ENCODE assay signal across 8 mouse cellular contexts in genomic region chr11:103101866-103102501, GRCm38 (mm10). TPM values are rescaled to one million over a fixed set of nuclear protein-coding genes. Genes with fewer than 3 reads are reported as not detected.
DNase-seq lines count a peak whose midpoint lies in the region; ATAC-seq and TF ChIP-seq lines count a peak whose summit lies in the region.

No protein-coding gene starts in this region.

- no peak for TF ChIP-seq CTCF in CH12.LX (conservative IDR thresholded peaks at IDR 0.05 in 1 of 2, IDR thresholded peaks at IDR 0.05 in 1 of 2; ENCODE audit: low read depth in 2 of 2, low read length in 2 of 2)
- no peak for TF ChIP-seq CTCF in heart, adult 2 months (IDR thresholded peaks at IDR 0.05)
- TF ChIP-seq CTCF in midbrain, postnatal 0 days (IDR thresholded peaks at IDR 0.05), result no peak

- TF ChIP-seq RAD21 in CH12.LX (IDR thresholded peaks at IDR 0.05; ENCODE audit: low read depth, low read length), result no peak; the same call in 1 of the 2 replicates

- in situ Hi-C loops in CH12.LX (cut with MboI; ENCODE audit: low pct_ligation_motif_present, low pct_unique_long_range_greater_than_20kb, low sequenced_read_pairs), result loop anchor here (5.0 kb wide), 2 partner anchors 55 to 225 kb away; no protein-coding TSS in a partner anchor

- H3K9ac ChIP-seq in CH12.LX (ENCODE audit: insufficient read depth, low read depth), result peak overlapping the region; percentile 82
- H3K9ac ChIP-seq in embryonic facial prominence, embryonic 12.5 days, result peak overlapping the region; percentile 61; the same call in 1 of the 2 replicates
- peak overlapping the region; percentile 89 for H3K9ac ChIP-seq in heart, adult 2 months (ENCODE audit: low read depth, low read length)
- peak overlapping the region; percentile 59 for H3K9ac ChIP-seq in midbrain, postnatal 0 days (replicated peaks; ENCODE audit: low read length, poor library complexity, severe bottlenecking)

- WGBS in embryonic facial prominence, embryonic 12.5 days, result 3% methylated on average over 30 of the region's 30 CpGs
- 1% methylated on average over 30 of the region's 30 CpGs for WGBS in heart, adult 2 months
- WGBS in midbrain, postnatal 0 days, result 2% methylated on average over 30 of the region's 30 CpGs

- peaks cover 28% of the 10 kb centered on the region for H3K79me2 ChIP-seq in CH12.LX (replicated peaks; ENCODE audit: control insufficient read depth, extremely low read depth, insufficient read depth, poor library complexity, severe bottlenecking)
- no peaks in the 10 kb centered on the region for H3K79me2 ChIP-seq in heart, adult 2 months (replicated peaks; ENCODE audit: control insufficient read depth, insufficient read depth, low read length)

- peak; percentile 58 for TF ChIP-seq POLR2A in CH12.LX (IDR thresholded peaks at IDR 0.05; ENCODE audit: low read depth, low read length)
- TF ChIP-seq POLR2A in heart, adult 2 months (IDR thresholded peaks at IDR 0.05; ENCODE audit: insufficient read depth, low read depth, low read length), result no peak

- no peaks in the 10 kb centered on the region for H3K9me3 ChIP-seq in CH12.LX (replicated peaks; ENCODE audit: low read length)
- no peaks in the 10 kb centered on the region for H3K9me3 ChIP-seq in embryonic facial prominence, embryonic 12.5 days
- no peaks in the 10 kb centered on the region for H3K9me3 ChIP-seq in midbrain, postnatal 0 days (ENCODE audit: low read length)

- intact Hi-C loops in heart, adult 2 months (cut with DNase I), result no loop called here

- peaks cover 20 to 50% of the 10 kb centered on the region in 2 experiments for H3K36me3 ChIP-seq in CH12.LX (replicated peaks in 1 of 2; ENCODE audit: control insufficient read depth in 1 of 2, insufficient read depth in 1 of 2, low read length in 1 of 2)
- no peaks in the 10 kb centered on the region for H3K36me3 ChIP-seq in embryonic facial prominence, embryonic 12.5 days
- H3K36me3 ChIP-seq in heart, adult 2 months (ENCODE audit: control insufficient read depth, insufficient read depth, low read length), result no peaks in the 10 kb centered on the region
- no peaks in the 10 kb centered on the region for H3K36me3 ChIP-seq in midbrain, postnatal 0 days (ENCODE audit: insufficient read depth, low read length)

- no peak for ATAC-seq in embryonic facial prominence, embryonic 12.5 days (ENCODE audit: insufficient number of reproducible peaks, insufficient read depth, low FRiP score, low TSS enrichment)
- ATAC-seq in midbrain, postnatal 0 days (ENCODE audit: low FRiP score), result peak; percentile 50; the same call in 1 of the 2 replicates

- peak; percentile 87 for DNase-seq in CH12.LX (ENCODE audit: extremely low read depth)
- DNase-seq in adrenal gland, postnatal 10 days, result peak; percentile 81
- DNase-seq in heart, adult 2 months, result peak; percentile 86 to 88
- peak; percentile 72 to 86 for DNase-seq in kidney, adult 8-10 months
- DNase-seq in liver, result peak; percentile 71
- DNase-seq in midbrain, postnatal 0 days (ENCODE audit: low spot score), result peak; percentile 66
- DNase-seq in testis, postnatal 10 days (ENCODE audit: low spot score), result peak; percentile 86

- peak overlapping the region; percentile 32 for H3K4me2 ChIP-seq in CH12.LX (ENCODE audit: insufficient read depth, low read depth, poor library complexity, severe bottlenecking)
- H3K4me2 ChIP-seq in embryonic facial prominence, embryonic 12.5 days (replicated peaks), result peak overlapping the region; percentile 82
- peak overlapping the region; percentile 82 for H3K4me2 ChIP-seq in midbrain, postnatal 0 days (ENCODE audit: low read depth, low read length, poor library complexity, severe bottlenecking)

- H3K27me3 ChIP-seq in CH12.LX (replicated peaks), result peaks cover 6% of the 10 kb centered on the region
- H3K27me3 ChIP-seq in embryonic facial prominence, embryonic 12.5 days, result peaks cover 51% of the 10 kb centered on the region
- H3K27me3 ChIP-seq in heart, adult 2 months (ENCODE audit: control insufficient read depth, insufficient read depth, low read length), result no peaks in the 10 kb centered on the region
- peaks cover 19% of the 10 kb centered on the region for H3K27me3 ChIP-seq in midbrain, postnatal 0 days (ENCODE audit: insufficient read depth, low read length)

- peak overlapping the region; percentile 51 for H3K27ac ChIP-seq in CH12.LX (ENCODE audit: insufficient read depth, low read depth)
- H3K27ac ChIP-seq in embryonic facial prominence, embryonic 12.5 days, result no peak overlapping the region
- H3K27ac ChIP-seq in heart, adult 2 months, result peak overlapping the region; percentile 88
- H3K27ac ChIP-seq in midbrain, postnatal 0 days (ENCODE audit: low read depth, low read length), result no peak overlapping the region

- H3K4me1 ChIP-seq in CH12.LX (ENCODE audit: control insufficient read depth in 1 of 2, insufficient read depth in 2 of 2), result peaks cover 35 to 76% of the 10 kb centered on the region in 2 experiments
- peaks cover 32% of the 10 kb centered on the region; the same call in 1 of the 2 replicates for H3K4me1 ChIP-seq in embryonic facial prominence, embryonic 12.5 days
- peaks cover 17% of the 10 kb centered on the region for H3K4me1 ChIP-seq in heart, adult 2 months (ENCODE audit: control insufficient read depth, insufficient read depth, low read length)
- H3K4me1 ChIP-seq in midbrain, postnatal 0 days (ENCODE audit: insufficient read depth, low read length), result no peaks in the 10 kb centered on the region

- no peak for TF ChIP-seq EP300 in CH12.LX (IDR thresholded peaks at IDR 0.05; ENCODE audit: low read length)
- 0 out of 2 replicates have a peak, but pooled peaks have one; percentile 51 for TF ChIP-seq EP300 in heart, adult 2 months (IDR thresholded peaks at IDR 0.05; ENCODE audit: insufficient read depth, low read depth, low read length)

- dilution Hi-C loops in CH12.LX (cut with MboI; ENCODE audit: extremely low pct_ligation_motif_present, extremely low pct_unique_long_range_greater_than_20kb, low sequenced_read_pairs), result no loop called here

- peak overlapping the region; percentile 61 to 91 (median 79) for H3K4me3 ChIP-seq in CH12.LX (replicated peaks in 1 of 3; ENCODE audit: low read depth in 2 of 3, low read length in 2 of 3, poor library complexity in 1 of 3)
- peak overlapping the region; percentile 52 for H3K4me3 ChIP-seq in embryonic facial prominence, embryonic 12.5 days
- peak overlapping the region; percentile 72 for H3K4me3 ChIP-seq in heart, adult 2 months
- peak overlapping the region; percentile 45 for H3K4me3 ChIP-seq in midbrain, postnatal 0 days (ENCODE audit: low read depth, low read length)

TF ChIP-seq in CH12.LX, 34 proteins besides CTCF, POLR2A, EP300 and RAD21 (continues in another document):
- TF ChIP-seq MEF2A (IDR thresholded peaks at IDR 0.05; ENCODE audit: borderline replicate concordance, low read depth, low read length), result no peak
- 0 out of 2 replicates have a peak, but pooled peaks have one; percentile 39 for TF ChIP-seq TCF12 (IDR thresholded peaks at IDR 0.05; ENCODE audit: low read depth, low read length)
- TF ChIP-seq RCOR1 (conservative IDR thresholded peaks at IDR 0.05; ENCODE audit: low read depth, low read length), result peak; percentile 55; the same call in 1 of the 2 replicates
- no peak; the same call in 1 of the 2 replicates for TF ChIP-seq NELFE (IDR thresholded peaks at IDR 0.05; ENCODE audit: low read depth, low read length)
- TF ChIP-seq HCFC1 (IDR thresholded peaks at IDR 0.05; ENCODE audit: low read depth, low read length), result peak; percentile 56
- TF ChIP-seq PAX5 (IDR thresholded peaks at IDR 0.05; ENCODE audit: low read length), result no peak
- peak; percentile 93 for TF ChIP-seq MYC (IDR thresholded peaks at IDR 0.05; ENCODE audit: low read depth, low read length)

RNA-seq across cellular contexts. Expression of gene Acbd4, which starts 0.5 kb away (rescaled TPM):
- total RNA-seq in CH12.LX (2012; rRNA removed) (60.9 and 62.6 TPM in 2 replicates), CH12.LX (2014; rRNA removed) (50.2 and 51.4 TPM in 2 replicates)
- 68.4 and 75.1 TPM in 2 replicates for polyA plus RNA-seq in CH12.LX (2012; ENCODE audit: insufficient read length, low read depth)
- 10 to 100 TPM; 81.0 to 94.7 TPM for total RNA-seq in adrenal gland, postnatal 10 days (2021)
- polyA plus RNA-seq in embryonic facial prominence, embryonic 12.5 days (2016; fragmentation: Nextera tagmentation; extraction: Ambion mirVana), result 9.7 and 11.2 TPM in 2 replicates
- 10 to 100 TPM; 27.8 to 38.1 TPM for total RNA-seq in heart, adult 2 months (2021)
- 27.5 and 27.8 TPM in 2 replicates for polyA plus RNA-seq in heart, adult 2 months (2012; rRNA removed)
- total RNA-seq in midbrain, postnatal 0 days (2014; rRNA removed), result 21.8 and 22.9 TPM in 2 replicates
- 17.5 and 21.8 TPM in 2 replicates for polyA plus RNA-seq in midbrain, postnatal 0 days (2015; fragmentation: Nextera tagmentation; extraction: Ambion mirVana)

RNA-seq across cellular contexts. Expression of gene Plcd3, which starts 0.5 kb away (rescaled TPM):
- total RNA-seq in CH12.LX (2012; rRNA removed), result 24.3 and 27.4 TPM in 2 replicates
- 6.3 and 7.1 TPM in 2 replicates for total RNA-seq in CH12.LX (2014; rRNA removed)
- polyA plus RNA-seq in CH12.LX (2012; ENCODE audit: insufficient read length, low read depth), result 9.7 and 11.3 TPM in 2 replicates
- total RNA-seq in adrenal gland, postnatal 10 days (2021), result 10 to 100 TPM in 1 of 2 experiments, 1 to 10 TPM in 1; 8.7 to 11.0 TPM
- polyA plus RNA-seq in embryonic facial prominence, embryonic 12.5 days (2016; fragmentation: Nextera tagmentation; extraction: Ambion mirVana), result 3.9 and 4.2 TPM in 2 replicates
- total RNA-seq in heart, adult 2 months (2021), result 10 to 100 TPM; 13.7 to 14.0 TPM
- polyA plus RNA-seq in heart, adult 2 months (2012; rRNA removed), result 20.6 and 22.3 TPM in 2 replicates
- 9.4 and 9.7 TPM in 2 replicates for total RNA-seq in midbrain, postnatal 0 days (2014; rRNA removed)
- polyA plus RNA-seq in midbrain, postnatal 0 days (2015; fragmentation: Nextera tagmentation; extraction: Ambion mirVana), result 4.7 and 4.9 TPM in 2 replicates

RNA-seq across cellular contexts. Expression of gene Hexim1, which starts 14.0 kb away (rescaled TPM):
- total RNA-seq in CH12.LX (2012; rRNA removed), result 25.9 and 38.9 TPM in 2 replicates
- total RNA-seq in CH12.LX (2014; rRNA removed), result 16.4 and 20.2 TPM in 2 replicates
- 50.4 and 51.8 TPM in 2 replicates for polyA plus RNA-seq in CH12.LX (2012; ENCODE audit: insufficient read length, low read depth)
- total RNA-seq in adrenal gland, postnatal 10 days (2021), result 10 to 100 TPM; 49.6 to 50.1 TPM
- polyA plus RNA-seq in embryonic facial prominence, embryonic 12.5 days (2016; fragmentation: Nextera tagmentation; extraction: Ambion mirVana), result 4.0 and 4.2 TPM in 2 replicates
- total RNA-seq in heart, adult 2 months (2021), result 10 to 100 TPM; 18.2 to 19.3 TPM
- polyA plus RNA-seq in heart, adult 2 months (2012; rRNA removed), result 7.8 and 9.0 TPM in 2 replicates
- 15.5 and 19.1 TPM in 2 replicates for total RNA-seq in midbrain, postnatal 0 days (2014; rRNA removed)
- polyA plus RNA-seq in midbrain, postnatal 0 days (2015; fragmentation: Nextera tagmentation; extraction: Ambion mirVana), result 3.2 and 4.5 TPM in 2 replicates

RNA-seq across cellular contexts. Expression of gene Hexim2, which starts 30.2 kb away (rescaled TPM):
- 31.4 and 33.3 TPM in 2 replicates for total RNA-seq in CH12.LX (2012; rRNA removed)
- total RNA-seq in CH12.LX (2014; rRNA removed), result 28.8 and 33.0 TPM in 2 replicates
- polyA plus RNA-seq in CH12.LX (2012; ENCODE audit: insufficient read length, low read depth), result 27.0 and 31.6 TPM in 2 replicates
- 1 to 10 TPM; 4.8 to 8.9 TPM for total RNA-seq in adrenal gland, postnatal 10 days (2021)
- polyA plus RNA-seq in embryonic facial prominence, embryonic 12.5 days (2016; fragmentation: Nextera tagmentation; extraction: Ambion mirVana), result 13.5 and 13.8 TPM in 2 replicates
- total RNA-seq in heart, adult 2 months (2021), result 1 to 10 TPM; 1.3 to 1.9 TPM
- 2.6 and 2.9 TPM in 2 replicates for polyA plus RNA-seq in heart, adult 2 months (2012; rRNA removed)
- 46.3 and 57.8 TPM in 2 replicates for total RNA-seq in midbrain, postnatal 0 days (2014; rRNA removed)
- polyA plus RNA-seq in midbrain, postnatal 0 days (2015; fragmentation: Nextera tagmentation; extraction: Ambion mirVana), result 38.0 and 40.5 TPM in 2 replicates

Comparison
In these comparisons a context has a peak if more than half of its experiments do, and no peak if none do; other contexts are left out.
1. H3K27ac ChIP-seq: peak in CH12.LX (single experiment) and heart, adult 2 months (single experiment); none in embryonic facial prominence, embryonic 12.5 days (single experiment) and midbrain, postnatal 0 days (single experiment).
2. H3K4me2 ChIP-seq: peak in every context shown above with its lines; median percentile 82 in embryonic facial prominence, embryonic 12.5 days; 82 in midbrain, postnatal 0 days; 32 in CH12.LX.
3. Peak in every context shown above with its lines, with median percentiles within 50 percentile points of each other: DNase-seq, H3K4me3 ChIP-seq and H3K9ac ChIP-seq.